Mouse (Mus musculus): ENCODE results near the gene Slc52a3. TPM values are rescaled to one million over a fixed set of nuclear protein-coding genes. Genes with fewer than 3 reads are reported as not detected.
"Not testable (repeated sequence)": the region's sequence is repeated elsewhere in the genome, so short reads cannot be mapped to it uniquely, and the experiment has no call there.

Slc52a3 gene
- polyA plus RNA-seq, 1 experiment from 2014 or later = 7.0 TPM

DNA sequence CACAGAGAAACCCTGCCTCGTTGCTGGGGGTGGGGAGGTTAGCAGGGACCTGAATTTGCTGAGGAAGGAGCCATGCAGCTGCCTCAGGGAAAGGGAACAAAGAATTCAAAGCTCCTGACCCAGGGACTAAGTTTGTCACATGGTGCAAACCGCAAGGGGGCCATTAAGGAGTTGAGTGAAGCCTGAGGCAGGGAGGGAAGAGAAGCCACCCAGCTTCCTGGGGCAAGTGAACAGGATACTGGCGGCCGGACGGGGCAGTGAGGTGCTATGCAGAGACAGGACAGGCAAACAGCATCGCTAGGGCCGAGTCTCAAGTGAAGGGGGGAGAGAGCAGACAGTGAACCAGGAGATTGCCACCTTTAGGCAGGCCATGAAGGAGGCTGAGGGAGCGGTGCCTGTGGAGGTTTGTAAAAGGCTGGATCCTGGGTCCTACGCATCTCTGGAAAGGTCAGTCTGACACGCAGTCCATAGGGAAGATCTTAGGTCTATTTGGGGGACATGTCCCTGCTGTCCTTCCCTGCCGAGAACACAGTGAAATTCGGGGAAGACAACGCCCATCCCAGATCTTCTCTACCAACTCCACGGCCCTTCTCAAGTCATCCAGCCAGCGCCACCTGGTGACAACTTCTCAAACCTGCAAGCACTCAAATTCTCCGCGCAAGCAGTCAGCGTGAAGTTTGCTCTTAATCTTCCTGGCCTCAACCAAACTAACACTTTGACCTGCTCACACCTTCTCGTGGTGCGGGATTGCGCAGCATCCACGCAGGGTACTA lies 1.8 kb upstream of the Slc52a3 start:
- 9% methylated on average over 22 of the region's 22 CpGs for WGBS
- 0 out of 2 replicates have a peak, but pooled peaks cover 6% of the 10 kb centered on the region for H3K27me3 ChIP-seq (replicated peaks; ENCODE audit: control insufficient read depth, insufficient read depth, low read length)
- H3K4me1 ChIP-seq (ENCODE audit: control insufficient read depth, insufficient read depth, low read length) = 0 out of 2 replicates have a peak, but pooled peaks cover 4% of the 10 kb centered on the region
- peak overlapping the region; percentile 36; the same call in 1 of the 2 replicates for H3K4me2 ChIP-seq (ENCODE audit: low read depth, low read length)
- H3K4me3 ChIP-seq (ENCODE audit: low read length) = 0 out of 2 replicates have a peak overlapping the region, but pooled peaks have one; percentile 15
- H3K36me3 ChIP-seq (ENCODE audit: control insufficient read depth, insufficient read depth, low read length) = no peaks in the 10 kb centered on the region
- H3K9me3 ChIP-seq (ENCODE audit: control insufficient read depth, low read length) = no peaks in the 10 kb centered on the region
- H3K27ac ChIP-seq (ENCODE audit: low read length) = no peak overlapping the region
- no peak for ATAC-seq
- H3K9ac ChIP-seq (ENCODE audit: low read depth, low read length) = 0 out of 2 replicates have a peak overlapping the region, but pooled peaks have one; percentile 34

DNA sequence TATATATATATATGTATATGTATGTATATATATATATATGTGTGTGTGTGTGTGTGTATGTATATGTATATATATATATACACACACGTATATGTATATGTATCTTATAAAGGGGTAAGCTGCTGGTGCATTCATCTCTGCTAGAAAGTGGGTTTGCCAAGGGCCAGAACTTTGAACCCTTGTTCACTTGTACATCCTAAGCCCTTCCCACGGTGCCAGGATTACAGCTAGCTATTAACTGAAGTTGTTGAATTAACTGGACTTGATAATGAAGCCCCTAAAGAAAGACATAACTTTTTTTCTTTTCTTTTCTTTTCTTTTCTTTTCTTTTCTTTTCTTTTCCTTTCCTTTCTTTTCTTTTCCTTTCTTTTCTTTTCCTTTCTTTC lies 872 bp downstream of the Slc52a3 start:
- H3K27me3 ChIP-seq (replicated peaks; ENCODE audit: control insufficient read depth, insufficient read depth, low read length) = 0 out of 2 replicates have a peak, but pooled peaks cover 14% of the 10 kb centered on the region
- WGBS = 42% methylated on average over 2 of the region's 2 CpGs
- H3K27ac ChIP-seq (ENCODE audit: low read length); H3K4me1 ChIP-seq (ENCODE audit: control insufficient read depth, insufficient read depth, low read length); H3K36me3 ChIP-seq (ENCODE audit: control insufficient read depth, insufficient read depth, low read length); H3K9ac ChIP-seq (ENCODE audit: low read depth, low read length); H3K9me3 ChIP-seq (ENCODE audit: control insufficient read depth, low read length): not testable (repeated sequence)
- peak overlapping the region; percentile 38; the same call in 1 of the 2 replicates for H3K4me3 ChIP-seq (ENCODE audit: low read length)
- H3K4me2 ChIP-seq (ENCODE audit: low read depth, low read length) = peak overlapping the region; percentile 52; the same call in 1 of the 2 replicates
- 0 out of 2 replicates have a peak, but pooled peaks have one; percentile 1 for ATAC-seq

GRCm38 (mm10) chr2:151997776-151998504 lies 1.6 kb downstream of the Slc52a3 start:
- 50% methylated on average over 8 of the region's 8 CpGs for WGBS
- no peak overlapping the region for H3K4me2 ChIP-seq (ENCODE audit: low read depth, low read length)

DNA sequence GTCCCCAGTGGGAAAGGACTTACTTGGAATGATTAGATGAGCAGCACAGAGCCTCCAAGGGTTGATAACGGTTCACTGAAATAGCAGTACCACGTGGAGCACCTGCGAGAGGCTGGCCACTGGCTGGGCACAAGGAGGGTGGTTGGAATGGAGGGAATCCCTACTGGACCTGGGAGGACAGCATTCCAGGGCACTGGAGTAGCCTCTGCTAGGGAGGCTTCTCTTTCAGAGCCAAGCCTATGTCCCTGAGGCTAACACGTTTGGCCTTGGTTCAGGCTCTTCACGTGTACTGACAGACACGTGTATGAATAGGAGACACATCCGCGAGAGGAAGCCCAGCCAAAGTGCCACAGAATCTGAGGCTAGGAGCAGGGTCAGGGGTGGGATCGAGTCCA lies 2.2 kb downstream of the Slc52a3 start:
- H3K4me2 ChIP-seq (ENCODE audit: low read depth, low read length) = no peak overlapping the region
- no peaks in the 10 kb centered on the region for H3K36me3 ChIP-seq (ENCODE audit: control insufficient read depth, insufficient read depth, low read length)
- H3K27ac ChIP-seq (ENCODE audit: low read length) = no peak overlapping the region
- WGBS = 72% methylated on average over 9 of the region's 9 CpGs
- ATAC-seq = no peak
- H3K9ac ChIP-seq (ENCODE audit: low read depth, low read length) = no peak overlapping the region
- no peaks in the 10 kb centered on the region for H3K9me3 ChIP-seq (ENCODE audit: control insufficient read depth, low read length)
- no peak overlapping the region for H3K4me3 ChIP-seq (ENCODE audit: low read length)
- H3K4me1 ChIP-seq (ENCODE audit: control insufficient read depth, insufficient read depth, low read length) = 0 out of 2 replicates have a peak, but pooled peaks cover 8% of the 10 kb centered on the region
- 0 out of 2 replicates have a peak, but pooled peaks cover 12% of the 10 kb centered on the region for H3K27me3 ChIP-seq (replicated peaks; ENCODE audit: control insufficient read depth, insufficient read depth, low read length)

More at GRCm38 (mm10) chr2:151997776-151998504, 1.6 kb downstream of the Slc52a3 start:
- Histone ChIP-seq H3K27ac (ENCODE audit: low read length) (no peak overlapping the region), H3K9me3 (ENCODE audit: control insufficient read depth, low read length) (no peaks in the 10 kb centered on the region), H3K4me3 (ENCODE audit: low read length) (no peak overlapping the region), H3K27me3 (replicated peaks; ENCODE audit: control insufficient read depth, insufficient read depth, low read length) (0 out of 2 replicates have a peak, but pooled peaks cover 12% of the 10 kb centered on the region), H3K9ac (ENCODE audit: low read depth, low read length) (no peak overlapping the region), H3K36me3 (ENCODE audit: control insufficient read depth, insufficient read depth, low read length) (no peaks in the 10 kb centered on the region), H3K4me1 (ENCODE audit: control insufficient read depth, insufficient read depth, low read length) (0 out of 2 replicates have a peak, but pooled peaks cover 8% of the 10 kb centered on the region)
- ATAC-seq = no peak

- no peak overlapping the region for H3K27ac ChIP-seq (ENCODE audit: low read length)
- no peaks in the 10 kb centered on the region for H3K36me3 ChIP-seq (ENCODE audit: control insufficient read depth, insufficient read depth, low read length)
- ATAC-seq = no peak
- 76% methylated on average over 4 of the region's 4 CpGs for WGBS
- 0 out of 2 replicates have a peak, but pooled peaks cover 8% of the 10 kb centered on the region for H3K4me1 ChIP-seq (ENCODE audit: control insufficient read depth, insufficient read depth, low read length)
- H3K4me2 ChIP-seq (ENCODE audit: low read depth, low read length) = no peak overlapping the region
- no peak overlapping the region for H3K9ac ChIP-seq (ENCODE audit: low read depth, low read length)
- H3K27me3 ChIP-seq (replicated peaks; ENCODE audit: control insufficient read depth, insufficient read depth, low read length) = 0 out of 2 replicates have a peak, but pooled peaks cover 12% of the 10 kb centered on the region
- no peak overlapping the region for H3K4me3 ChIP-seq (ENCODE audit: low read length)
- no peaks in the 10 kb centered on the region for H3K9me3 ChIP-seq (ENCODE audit: control insufficient read depth, low read length)
Observed at GRCm38 (mm10) chr2:151998932-151999331, 2.6 kb downstream of the Slc52a3 start.

DNA sequence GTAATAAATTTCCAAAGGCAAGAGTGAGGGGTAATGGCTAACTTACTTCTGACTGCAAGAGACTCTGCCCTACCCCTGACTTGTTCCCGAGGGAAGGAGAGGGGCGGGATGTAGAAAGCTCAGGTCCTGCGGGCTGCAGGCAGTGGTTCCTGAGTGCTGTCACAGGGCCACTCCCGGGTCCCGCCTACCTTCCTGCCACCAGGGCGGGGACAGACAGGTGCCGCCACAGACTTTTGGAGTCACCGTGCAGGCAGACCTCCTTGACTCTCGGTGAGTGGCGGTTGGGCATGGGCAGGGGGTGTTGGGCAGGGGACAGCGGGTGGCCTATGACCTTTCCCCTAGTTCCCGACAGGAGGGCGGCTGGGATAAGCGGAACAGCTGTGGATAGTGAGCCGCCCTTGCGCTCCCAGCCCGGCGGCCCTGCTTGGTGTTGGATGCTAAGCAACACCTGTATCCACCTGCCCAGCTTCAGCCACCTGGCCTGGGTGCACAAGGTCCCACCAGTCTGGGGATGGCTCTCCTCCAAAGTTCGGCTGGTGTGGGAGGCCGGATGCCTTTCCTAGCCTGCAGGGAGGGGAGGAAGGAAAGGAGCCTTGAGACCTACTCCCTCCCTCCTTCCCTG lies 3.5 kb downstream of the Slc52a3 start:
- peak overlapping the region; percentile 12; the same call in 1 of the 2 replicates for H3K9ac ChIP-seq (ENCODE audit: low read depth, low read length)
- H3K27ac ChIP-seq (ENCODE audit: low read length) = no peak overlapping the region
- peak overlapping the region; percentile 43 for H3K4me2 ChIP-seq (ENCODE audit: low read depth, low read length)
- H3K4me3 ChIP-seq (ENCODE audit: low read length) = peak overlapping the region; percentile 30
- H3K36me3 ChIP-seq (ENCODE audit: control insufficient read depth, insufficient read depth, low read length) = no peaks in the 10 kb centered on the region
- no peaks in the 10 kb centered on the region for H3K9me3 ChIP-seq (ENCODE audit: control insufficient read depth, low read length)
- H3K4me1 ChIP-seq (ENCODE audit: control insufficient read depth, insufficient read depth, low read length) = 0 out of 2 replicates have a peak, but pooled peaks cover 8% of the 10 kb centered on the region
- 14% methylated on average over 20 of the region's 20 CpGs for WGBS
- peak; percentile 41 for ATAC-seq
- 0 out of 2 replicates have a peak, but pooled peaks cover 12% of the 10 kb centered on the region for H3K27me3 ChIP-seq (replicated peaks; ENCODE audit: control insufficient read depth, insufficient read depth, low read length)

- H3K4me3 ChIP-seq (ENCODE audit: low read length) = no peak overlapping the region
- H3K36me3 ChIP-seq (ENCODE audit: control insufficient read depth, insufficient read depth, low read length) = no peaks in the 10 kb centered on the region
- H3K9me3 ChIP-seq (ENCODE audit: control insufficient read depth, low read length) = no peaks in the 10 kb centered on the region
- H3K4me1 ChIP-seq (ENCODE audit: control insufficient read depth, insufficient read depth, low read length) = 0 out of 2 replicates have a peak, but pooled peaks cover 8% of the 10 kb centered on the region
- H3K4me2 ChIP-seq (ENCODE audit: low read depth, low read length) = no peak overlapping the region
- H3K27ac ChIP-seq (ENCODE audit: low read length) = no peak overlapping the region
- ATAC-seq = no peak
- no peak overlapping the region for H3K9ac ChIP-seq (ENCODE audit: low read depth, low read length)
- 49% methylated on average over 3 of the region's 3 CpGs for WGBS
- 0 out of 2 replicates have a peak, but pooled peaks cover 12% of the 10 kb centered on the region for H3K27me3 ChIP-seq (replicated peaks; ENCODE audit: control insufficient read depth, insufficient read depth, low read length)
Observed at GRCm38 (mm10) chr2:152000291-152000679, 4.0 kb downstream of the Slc52a3 start.

- Histone ChIP-seq H3K27me3 (replicated peaks; ENCODE audit: control insufficient read depth, insufficient read depth, low read length) (0 out of 2 replicates have a peak, but pooled peaks cover 12% of the 10 kb centered on the region), H3K36me3 (ENCODE audit: control insufficient read depth, insufficient read depth, low read length) (no peaks in the 10 kb centered on the region), H3K4me3 (ENCODE audit: low read length) (no peak overlapping the region), H3K9ac (ENCODE audit: low read depth, low read length) (no peak overlapping the region), H3K4me2 (ENCODE audit: low read depth, low read length) (no peak overlapping the region), H3K27ac (ENCODE audit: low read length) (no peak overlapping the region), H3K4me1 (ENCODE audit: control insufficient read depth, insufficient read depth, low read length) (0 out of 2 replicates have a peak, but pooled peaks cover 8% of the 10 kb centered on the region), H3K9me3 (ENCODE audit: control insufficient read depth, low read length) (no peaks in the 10 kb centered on the region)
- WGBS = 74% methylated on average over 6 of the region's 6 CpGs
- no peak for ATAC-seq
Observed at GRCm38 (mm10) chr2:152000735-152001134, 4.4 kb downstream of the Slc52a3 start.
